ENCODE assay signal across 8 mouse cellular contexts in genomic region chr1:63115096-63115495, GRCm38 (mm10). TPM values are rescaled to one million over a fixed set of nuclear protein-coding genes. Genes with fewer than 3 reads are reported as not detected.
A peak's percentile ranks its signal among the peaks of the same experiment; 100 is the strongest.
DNase-seq lines count a peak whose midpoint lies in the region; ATAC-seq and TF ChIP-seq lines count a peak whose summit lies in the region.

No protein-coding gene starts in this region.

- peaks cover 7% of the 10 kb centered on the region for H3K36me3 ChIP-seq in kidney, postnatal 0 days (ENCODE audit: insufficient read depth, low read length)
- peaks cover 3% of the 10 kb centered on the region; the same call in 1 of the 2 replicates for H3K36me3 ChIP-seq in hindbrain, postnatal 0 days (ENCODE audit: insufficient read depth, low read length)

- H3K27ac ChIP-seq in kidney, postnatal 0 days = peak overlapping the region; percentile 100
- H3K27ac ChIP-seq in hindbrain, postnatal 0 days = peak overlapping the region; percentile 98

- peak overlapping the region; percentile 75 for H3K4me2 ChIP-seq in kidney, postnatal 0 days (ENCODE audit: low read length)
- H3K4me2 ChIP-seq in hindbrain, postnatal 0 days (ENCODE audit: low read depth, low read length) = peak overlapping the region; percentile 94

- H3K4me3 ChIP-seq in kidney, postnatal 0 days (replicated peaks; ENCODE audit: low read depth, low read length) = peak overlapping the region; percentile 95
- H3K4me3 ChIP-seq in hindbrain, postnatal 0 days (ENCODE audit: low read length) = peak overlapping the region; percentile 97

- peaks cover 8% of the 10 kb centered on the region; the same call in 1 of the 2 replicates for H3K4me1 ChIP-seq in kidney, postnatal 0 days (replicated peaks; ENCODE audit: insufficient read depth, low read length)
- peaks cover 9% of the 10 kb centered on the region for H3K4me1 ChIP-seq in hindbrain, postnatal 0 days (ENCODE audit: insufficient read depth, low read length)

- DNase-seq in kidney, postnatal 0 days (ENCODE audit: low spot score) = no peak
- DNase-seq in kidney, adult 8-10 months = no peak
- DNase-seq in c-Kit-positive CD71-positive TER-119-positive erythroid progenitor cells, embryonic 14.5 days (ENCODE audit: low spot score) = peak; percentile 30
- no peak for DNase-seq in hindbrain, postnatal 0 days (ENCODE audit: low spot score)
- DNase-seq in naive thymus-derived CD4-positive, alpha-beta T cell, adult 2 months (ENCODE audit: low read depth) = peak; percentile 39
- DNase-seq in left cerebral cortex, postnatal 10 days (ENCODE audit: extremely low spot score in 1 of 2, low spot score in 2 of 2) = no peak
- DNase-seq in testis, postnatal 14 days (ENCODE audit: low spot score) = no peak
- DNase-seq in kidney, postnatal 10 days = no peak

- intact Hi-C loops in left cerebral cortex, postnatal 10 days (cut with DNase I) = no loop called here

- TF ChIP-seq CTCF in kidney, postnatal 0 days (IDR thresholded peaks at IDR 0.05; ENCODE audit: low read depth) = no peak
- no peak for TF ChIP-seq CTCF in hindbrain, postnatal 0 days (IDR thresholded peaks at IDR 0.05; ENCODE audit: low read depth)

- no peaks in the 10 kb centered on the region for H3K27me3 ChIP-seq in kidney, postnatal 0 days (ENCODE audit: insufficient read depth, low read length)
- no peaks in the 10 kb centered on the region for H3K27me3 ChIP-seq in hindbrain, postnatal 0 days (ENCODE audit: insufficient read depth, low read length)

- ATAC-seq in kidney, postnatal 0 days (replicated peaks; ENCODE audit: low FRiP score, low read depth) = no peak
- no peak for ATAC-seq in hindbrain, postnatal 0 days

- 11% methylated on average over 4 of the region's 4 CpGs for WGBS in kidney, postnatal 0 days
- 11% methylated on average over 4 of the region's 4 CpGs for WGBS in hindbrain, postnatal 0 days

- H3K9me3 ChIP-seq in kidney, postnatal 0 days (replicated peaks; ENCODE audit: low read length) = no peaks in the 10 kb centered on the region
- no peaks in the 10 kb centered on the region for H3K9me3 ChIP-seq in hindbrain, postnatal 0 days (ENCODE audit: low read length)

- H3K9ac ChIP-seq in kidney, postnatal 0 days (ENCODE audit: low read depth, low read length) = peak overlapping the region; percentile 100
- H3K9ac ChIP-seq in hindbrain, postnatal 0 days (replicated peaks; ENCODE audit: low read length) = peak overlapping the region; percentile 100

RNA-seq across cellular contexts. Expression of gene Ino80d, which starts 0.6 kb away (rescaled TPM):
- 6.2 and 6.5 TPM in 2 replicates for polyA plus RNA-seq in kidney, postnatal 0 days (2015; fragmentation: Nextera tagmentation; extraction: Ambion mirVana)
- total RNA-seq in hindbrain, postnatal 0 days (2014; rRNA removed) = 10.4 and 11.2 TPM in 2 replicates
- 7.7 and 9.2 TPM in 2 replicates for polyA plus RNA-seq in hindbrain, postnatal 0 days (2015; fragmentation: Nextera tagmentation; extraction: Ambion mirVana)
- total RNA-seq in left cerebral cortex, postnatal 10 days (2021) = 10 to 100 TPM; 27.1 to 31.2 TPM

Comparison
In these comparisons a context has a peak if more than half of its experiments do, and no peak if none do; other contexts are left out.
1. DNase-seq: peak in c-Kit-positive CD71-positive TER-119-positive erythroid progenitor cells, embryonic 14.5 days (single experiment) and naive thymus-derived CD4-positive, alpha-beta T cell, adult 2 months (single experiment); none in kidney, postnatal 0 days (single experiment), kidney, adult 8-10 months (0 of 2), hindbrain, postnatal 0 days (single experiment), left cerebral cortex, postnatal 10 days (0 of 2), testis, postnatal 14 days (single experiment) and kidney, postnatal 10 days (single experiment).